Mouse (Mus musculus) kidney, adult 2 months (tissue): Measurements from ENCODE around the gene Fancd2.

Experiments
- CTCF ChIP-seq: fragments of 200-500 bp; conservative IDR thresholded peaks from 2 replicates; pipeline ENCODE4 v1.5.1; 2011; ENCODE audit warnings: low read depth, mild to moderate bottlenecking, control low read depth, low read length, moderate library complexity, mixed read lengths; ENCODE audit not compliant: insufficient read depth, insufficient read length
- POLR2A ChIP-seq: fragments of 200-500 bp; IDR thresholded peaks from one replicate; pipeline ENCODE4 v1.6.1; 2011; ENCODE audit warnings: low read depth, low read length, control low read depth

DNA sequence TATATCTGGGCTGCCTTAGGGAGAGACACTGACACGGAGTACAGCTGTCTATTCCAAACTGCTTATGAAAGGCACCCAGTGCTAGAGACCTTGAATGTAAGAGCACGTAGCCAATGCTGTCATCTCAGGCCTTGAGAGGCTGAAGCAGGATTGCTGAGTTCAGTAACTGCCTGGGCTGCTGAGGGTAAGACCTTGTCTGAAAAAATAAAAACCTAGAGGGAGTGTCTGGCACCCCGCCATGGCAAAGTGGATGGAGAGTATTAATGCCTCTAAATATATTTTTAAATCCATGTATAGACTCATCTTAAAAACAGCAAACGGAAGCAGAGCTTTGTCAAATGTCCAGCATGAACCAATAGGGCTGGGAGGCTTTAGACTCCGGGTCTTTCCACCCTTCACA, 68.4 kb downstream of the Fancd2 start:
- TF ChIP-seq POLR2A (no peak), CTCF (no peak)
